Mouse (Mus musculus): ENCODE measurements at regions not wholly inside any gene's neighbourhood (a gene's known extent, or its start where the extent isn't known, plus 50 kb on each side); places are given as distances from the start of the nearest gene placed in this dataset.
A peak's percentile ranks its signal among the peaks of the same experiment; 100 is the strongest.

DNA sequence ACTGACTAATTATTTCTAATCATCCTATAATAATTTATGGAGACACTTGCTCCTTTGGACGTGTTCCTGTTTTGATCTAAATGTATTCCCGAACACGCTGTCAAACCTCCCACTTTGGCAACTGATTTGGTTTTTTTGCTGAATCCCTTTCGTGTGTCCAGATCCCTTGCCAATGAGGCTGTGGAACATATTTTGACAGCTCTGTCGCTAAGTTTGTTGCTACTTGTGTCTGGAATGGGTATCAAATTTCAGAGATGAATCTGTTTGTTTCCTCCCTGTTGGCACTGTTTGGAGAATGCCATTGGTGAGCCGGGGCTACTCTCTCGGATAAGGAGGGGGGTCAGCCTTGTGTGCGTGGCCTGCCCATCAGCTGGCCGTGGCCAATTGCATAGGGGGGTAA is 277.2 kb upstream of the Tshz3 start:
- no peak for DNase-seq (ENCODE audit: low spot score)

DNA sequence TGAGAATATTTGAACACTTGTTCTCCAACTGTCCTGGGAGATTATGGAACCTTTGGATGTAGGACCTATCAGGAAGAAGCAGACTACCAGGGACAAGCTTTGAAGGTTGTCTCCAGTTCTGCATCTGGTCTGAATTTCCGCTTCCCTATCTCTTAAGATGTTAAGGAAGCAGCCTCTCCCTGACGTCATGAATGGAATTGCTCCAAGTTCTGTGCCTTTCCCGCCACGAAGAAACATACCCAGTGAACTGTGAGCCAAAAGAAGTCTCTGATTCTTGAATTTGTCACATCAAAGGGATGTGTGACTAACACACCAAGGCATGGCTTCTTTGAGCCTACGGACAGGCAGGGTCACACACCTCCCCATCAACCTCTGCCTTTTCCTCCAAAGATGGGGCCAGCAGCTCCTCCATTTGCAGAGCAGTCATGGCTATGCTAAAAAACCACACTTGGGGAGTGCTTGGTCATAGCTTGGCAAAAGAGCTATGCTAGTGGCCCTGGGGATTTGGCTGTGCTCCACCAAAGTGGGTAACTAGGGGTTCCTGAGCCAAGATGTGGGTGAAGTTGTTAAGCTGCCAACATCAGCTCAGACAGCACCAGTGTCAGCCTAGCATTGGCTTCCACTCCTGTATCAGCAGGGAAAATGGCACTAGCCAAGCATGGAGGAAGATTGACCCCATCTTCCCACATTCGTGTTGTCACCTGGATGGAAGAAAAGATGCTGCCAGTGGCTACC is 248.6 kb upstream of the Tshz3 start:
- peak; percentile 23 for DNase-seq (ENCODE audit: low spot score)

DNA sequence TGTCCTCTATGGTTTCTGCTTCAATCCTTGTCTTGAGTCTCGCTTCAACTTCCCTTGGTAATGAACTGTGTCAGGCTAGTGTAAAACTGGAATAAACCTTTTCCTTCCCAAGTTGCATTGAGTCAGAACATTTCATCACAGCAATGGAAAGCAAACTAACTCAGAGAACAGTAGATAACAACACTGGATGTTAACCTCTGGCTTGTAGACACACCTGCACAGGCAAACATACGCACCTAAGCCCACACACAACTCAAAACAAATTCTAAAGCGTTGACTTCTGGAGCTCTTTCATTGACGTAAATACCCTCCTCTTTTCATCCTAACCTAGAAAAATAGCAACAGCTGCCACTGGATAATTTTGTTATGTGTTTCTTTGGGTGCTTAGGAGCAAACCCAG is 244.1 kb upstream of the Tshz3 start:
- no peak for DNase-seq (ENCODE audit: low spot score)

DNA sequence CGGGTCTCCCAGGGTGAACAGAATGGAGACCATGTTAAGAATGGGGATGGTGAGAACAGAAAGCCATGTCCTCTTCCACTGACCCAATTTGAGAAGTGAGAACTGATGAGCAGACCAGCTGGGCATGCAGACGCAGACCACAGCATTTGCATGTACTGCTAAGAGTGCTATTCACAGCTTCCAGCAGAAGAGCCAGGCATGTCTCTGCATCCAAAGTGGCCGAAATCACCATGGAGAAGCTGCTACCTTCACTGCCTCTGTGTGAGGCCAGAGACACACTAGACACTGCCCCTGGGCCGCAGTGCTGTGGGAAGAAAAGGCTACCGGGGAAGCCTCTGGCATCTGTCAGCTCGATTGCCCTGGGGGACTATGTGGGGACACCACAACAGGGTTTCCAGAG is 241.8 kb upstream of the Tshz3 start:
- no peak for DNase-seq (ENCODE audit: low spot score)

DNA sequence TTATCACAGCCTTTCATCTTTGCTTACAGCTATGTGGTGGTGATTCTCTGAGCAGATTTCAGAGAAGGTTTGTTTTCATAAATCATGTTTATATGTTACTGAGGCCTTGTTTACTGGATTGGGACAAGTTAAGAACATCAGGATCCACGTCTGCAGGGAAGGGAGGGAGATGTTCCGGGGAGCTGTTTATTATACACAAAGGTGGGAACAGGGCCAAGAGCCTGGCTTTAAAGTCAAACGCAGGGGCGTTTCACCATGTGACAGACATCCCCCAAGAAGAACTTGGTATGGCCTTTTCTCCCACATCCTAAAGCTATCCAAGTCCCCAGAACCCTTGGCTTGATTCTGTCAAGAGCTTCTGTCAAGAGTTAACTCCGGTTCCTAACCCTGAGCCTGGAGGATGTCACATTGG is 235.5 kb upstream of the Tshz3 start:
- DNase-seq (ENCODE audit: low spot score): no peak

DNA sequence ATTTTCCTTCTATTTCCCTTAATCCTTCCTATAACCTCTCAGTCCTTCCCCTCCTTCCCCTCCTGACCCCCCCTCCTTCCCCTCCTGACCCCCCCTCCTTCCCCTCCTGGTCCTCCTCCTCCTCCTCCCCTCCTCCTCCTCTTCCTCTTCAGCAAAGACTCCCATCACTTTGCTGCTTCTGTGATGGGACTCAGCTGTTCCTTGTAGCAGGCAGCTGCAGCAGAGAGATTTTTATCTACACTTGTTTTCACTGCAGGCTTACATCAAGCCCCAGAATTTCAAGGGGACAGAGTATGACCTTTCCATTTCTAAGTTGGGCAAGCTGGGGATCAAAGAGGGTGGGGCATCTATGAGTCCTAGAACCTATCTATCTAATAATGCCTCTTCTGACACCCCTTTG is 228.5 kb upstream of the Tshz3 start:
- no peak for DNase-seq (ENCODE audit: low spot score)

DNA sequence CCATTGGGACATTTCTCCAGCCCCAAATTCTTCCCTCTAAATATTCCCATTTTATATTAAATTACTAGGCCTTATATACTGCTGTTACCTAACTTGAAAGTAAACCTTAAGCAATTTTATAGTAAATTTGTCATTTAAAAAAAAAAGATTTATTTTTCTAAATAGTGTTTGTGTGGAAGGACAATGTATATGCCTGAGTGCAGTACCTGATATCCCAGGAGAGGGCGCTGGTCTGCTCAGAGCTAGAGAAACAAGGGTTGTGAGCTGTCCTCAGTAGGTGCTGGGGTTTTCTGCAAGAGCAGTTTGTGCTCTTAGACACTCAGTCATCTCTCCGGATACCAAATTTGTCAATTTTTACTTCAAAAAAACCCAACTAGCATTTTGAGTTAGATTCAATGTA is 224.4 kb upstream of the Tshz3 start:
- DNase-seq (ENCODE audit: low spot score): no peak

DNA sequence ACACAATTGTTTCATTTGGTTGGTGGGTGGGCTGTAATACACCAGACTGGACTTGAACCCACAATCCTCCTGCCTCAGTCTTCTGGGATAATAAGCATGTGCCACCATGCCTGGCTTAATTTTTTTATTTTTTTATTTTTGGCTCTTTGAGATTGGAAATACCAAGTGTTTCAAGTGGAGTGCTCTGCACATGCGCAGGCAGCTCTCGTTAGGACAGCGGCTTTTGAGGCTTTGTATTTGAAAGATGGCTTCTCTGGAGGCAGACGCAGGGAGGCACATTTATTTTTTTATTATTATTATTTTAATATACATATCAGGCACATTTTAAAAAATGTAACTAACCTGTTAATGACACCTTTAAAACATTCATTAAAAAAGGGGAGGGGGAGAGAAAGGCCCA is 221.5 kb upstream of the Tshz3 start:
- DNase-seq (ENCODE audit: low spot score): no peak

DNA sequence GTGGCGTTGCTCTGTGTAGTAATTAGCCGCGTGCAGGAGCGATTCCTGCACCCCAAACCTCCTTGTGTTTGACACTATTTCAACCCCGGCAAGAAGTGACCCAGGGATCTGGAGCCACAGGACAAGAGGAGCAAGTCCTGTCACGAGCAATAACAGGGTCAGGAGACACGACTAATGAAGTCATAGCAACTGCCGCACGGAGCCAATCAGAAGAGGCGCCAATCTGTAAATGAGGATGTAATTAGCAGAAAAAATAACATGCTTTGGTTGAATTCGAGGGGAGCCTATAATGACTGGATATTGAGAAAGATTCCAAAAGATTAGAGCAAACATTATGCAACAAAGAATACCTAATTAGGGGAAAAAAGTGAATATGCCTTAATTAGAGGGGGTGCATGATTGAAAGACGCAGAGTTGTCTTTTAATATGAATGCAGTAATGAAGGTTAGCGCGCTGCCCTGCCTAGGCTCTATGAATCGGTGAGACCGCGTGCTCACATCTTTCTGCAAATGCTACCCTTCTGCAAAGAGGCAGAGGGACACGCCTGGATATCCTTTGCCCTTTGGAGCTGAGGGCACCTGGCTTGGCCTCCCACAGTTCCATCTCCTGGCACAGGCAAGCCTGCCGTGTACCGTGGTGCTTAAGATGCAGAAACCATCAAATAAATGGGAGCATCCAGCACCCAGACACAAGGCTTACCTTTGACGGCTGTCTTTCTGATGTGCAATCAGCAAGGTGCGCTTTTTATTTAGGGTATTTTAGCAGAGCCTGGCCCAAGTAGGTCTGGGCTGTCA is 220.9 kb upstream of the Tshz3 start:
- no peak for DNase-seq (ENCODE audit: low spot score)

DNA sequence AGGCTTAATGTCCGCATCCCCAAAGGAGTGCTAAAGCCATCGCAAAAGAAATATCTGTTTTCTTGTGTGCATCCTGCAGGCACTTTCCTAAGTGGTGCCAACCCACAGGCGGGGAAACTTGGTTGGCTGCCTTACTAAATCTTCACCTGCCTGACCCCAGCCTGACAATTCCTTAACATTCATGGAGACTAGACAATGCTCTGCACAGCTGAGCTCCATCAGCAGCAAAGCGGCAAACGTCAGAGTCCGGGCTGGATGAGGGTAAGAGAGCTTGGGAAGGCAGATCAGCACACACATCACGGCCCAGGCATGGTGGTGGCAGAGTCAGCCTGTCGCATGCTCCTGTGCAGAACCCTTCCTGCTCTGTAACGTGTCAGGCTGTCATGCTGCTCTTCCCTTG is 209.8 kb upstream of the Tshz3 start:
- no peak for DNase-seq (ENCODE audit: low spot score)

DNA sequence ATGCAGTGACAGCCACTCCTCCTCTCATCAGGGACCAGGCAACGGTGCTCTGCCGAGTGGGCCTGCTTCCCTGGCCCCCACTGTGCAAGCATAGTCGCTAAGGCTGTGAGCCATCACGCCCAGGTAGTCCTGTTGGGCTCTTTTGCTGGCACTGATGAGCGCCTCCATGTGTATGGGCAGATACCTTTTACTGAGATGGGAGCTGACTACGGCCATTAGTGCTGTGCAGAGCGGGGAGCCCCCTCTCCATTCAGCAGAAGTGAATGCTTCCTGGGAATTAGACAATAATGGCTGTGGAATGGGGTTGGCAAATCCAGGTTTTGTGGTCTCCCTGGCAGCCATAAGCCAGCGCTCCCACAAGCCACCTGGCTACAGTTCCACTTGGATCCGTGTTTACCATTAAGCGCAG is 206.7 kb upstream of the Tshz3 start:
- DNase-seq (ENCODE audit: low spot score): no peak

DNA sequence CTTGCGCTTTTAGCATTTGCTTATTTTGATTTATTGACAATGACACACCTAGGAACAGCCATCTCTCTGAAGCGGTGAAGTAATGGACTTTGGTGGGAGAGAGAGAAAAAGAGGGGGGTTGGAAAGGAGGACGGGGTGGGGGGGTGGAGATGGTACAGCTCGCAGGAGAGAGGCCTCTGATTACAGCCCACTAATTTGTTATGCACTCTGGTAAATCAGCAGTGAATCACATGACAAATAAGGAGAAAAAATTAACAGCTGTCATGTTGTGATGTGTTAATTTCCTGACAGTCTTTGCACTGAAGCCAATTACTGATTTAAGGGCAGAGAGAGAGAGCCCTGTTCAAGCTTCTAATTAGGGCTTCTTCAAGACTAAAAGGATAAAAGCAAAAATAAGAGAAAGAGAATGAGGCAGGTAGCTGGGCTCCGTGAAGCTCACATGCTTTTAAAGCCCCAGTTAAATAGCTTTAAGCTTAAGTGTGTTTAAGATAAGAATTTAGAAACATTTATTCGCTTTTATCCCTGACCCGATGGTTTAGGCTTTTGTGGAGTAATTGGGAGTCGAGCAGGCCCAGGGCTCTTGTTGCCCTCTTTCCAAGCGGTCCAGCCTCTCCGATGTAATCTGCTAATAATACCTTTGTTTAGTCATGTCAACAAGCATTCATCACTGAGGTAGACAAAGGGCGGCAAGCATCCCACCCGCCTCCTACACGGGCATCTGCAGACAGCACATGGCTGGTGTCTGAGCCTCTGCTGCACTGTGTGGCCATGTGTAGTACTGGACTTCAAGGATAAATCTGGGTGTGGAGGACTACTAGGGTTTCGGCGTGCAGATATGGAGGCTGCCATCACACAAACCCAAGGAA is 193.7 kb upstream of the Tshz3 start:
- no peak for DNase-seq (ENCODE audit: low spot score)

DNA sequence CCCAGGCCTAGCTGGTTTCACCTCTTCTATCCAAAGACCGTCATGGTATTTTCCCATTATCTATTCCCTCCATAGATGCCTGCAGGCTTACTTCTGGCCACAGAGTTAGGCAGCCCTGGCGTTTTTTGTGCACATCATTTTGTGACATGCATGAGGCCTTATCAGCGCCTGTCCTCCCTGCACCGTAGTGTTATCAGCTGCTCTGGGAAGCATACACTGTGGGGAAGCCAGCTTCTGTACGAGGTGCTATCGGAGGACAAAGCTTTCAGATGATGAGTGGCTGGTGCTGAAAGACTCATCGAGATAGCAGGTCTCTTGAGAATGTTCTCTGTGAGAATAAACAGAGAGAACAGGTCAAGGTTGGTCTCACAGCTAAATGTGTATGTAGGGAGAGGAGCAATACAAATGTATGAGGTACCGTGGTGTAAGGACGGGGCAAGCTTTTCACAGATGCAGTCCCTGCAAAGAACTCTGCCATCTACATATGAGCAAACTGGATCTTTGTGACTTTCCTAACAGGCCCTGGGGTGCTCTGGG is 190.0 kb upstream of the Tshz3 start:
- DNase-seq (ENCODE audit: low spot score): no peak

DNA sequence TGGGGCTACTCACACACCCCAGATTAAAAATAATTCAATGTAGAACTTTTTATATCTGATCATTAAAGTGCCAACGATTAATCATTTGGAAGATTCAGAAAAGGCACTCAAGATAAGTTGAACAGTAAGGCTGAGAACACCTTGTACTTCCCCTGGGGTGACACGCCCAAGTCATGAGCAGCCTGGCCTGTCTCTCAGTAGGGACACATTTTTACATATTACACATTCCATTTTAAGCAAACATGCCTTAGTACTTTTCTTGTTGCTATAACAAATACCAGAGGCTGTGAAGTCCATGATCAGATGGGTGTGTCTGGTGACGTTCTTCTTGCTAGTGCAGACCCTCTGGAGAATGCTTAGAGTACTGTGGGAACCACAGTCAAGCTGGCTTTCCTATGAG is 184.2 kb upstream of the Tshz3 start:
- no peak for DNase-seq (ENCODE audit: low spot score)

DNA sequence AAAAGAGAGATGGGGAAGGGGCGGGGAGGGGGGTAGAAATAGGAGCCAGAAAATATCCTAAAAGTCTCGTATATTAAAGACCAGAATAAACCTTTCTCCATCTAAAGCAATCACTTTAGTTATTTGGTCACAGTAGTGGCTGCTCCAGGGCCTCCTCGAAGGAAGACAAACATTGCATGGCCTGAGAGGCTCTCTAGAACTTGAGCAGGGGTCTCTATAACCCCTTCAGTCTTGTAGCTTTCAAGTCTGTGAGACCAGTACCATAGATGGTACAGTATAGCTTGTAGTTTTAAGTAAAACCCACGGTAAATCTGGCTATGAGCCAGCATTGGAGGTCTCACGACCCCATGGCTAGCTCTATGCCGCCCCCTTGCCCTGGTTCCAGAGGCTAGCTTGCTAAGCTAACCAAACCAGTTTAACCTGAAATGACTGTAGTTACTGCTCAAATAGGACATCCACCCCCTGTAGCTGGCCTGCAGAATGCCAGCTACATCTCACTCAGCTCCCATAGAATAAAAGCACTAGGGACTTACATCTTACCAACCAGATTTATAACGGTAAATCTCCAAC is 181.7 kb upstream of the Tshz3 start:
- DNase-seq (ENCODE audit: low spot score): no peak

DNA sequence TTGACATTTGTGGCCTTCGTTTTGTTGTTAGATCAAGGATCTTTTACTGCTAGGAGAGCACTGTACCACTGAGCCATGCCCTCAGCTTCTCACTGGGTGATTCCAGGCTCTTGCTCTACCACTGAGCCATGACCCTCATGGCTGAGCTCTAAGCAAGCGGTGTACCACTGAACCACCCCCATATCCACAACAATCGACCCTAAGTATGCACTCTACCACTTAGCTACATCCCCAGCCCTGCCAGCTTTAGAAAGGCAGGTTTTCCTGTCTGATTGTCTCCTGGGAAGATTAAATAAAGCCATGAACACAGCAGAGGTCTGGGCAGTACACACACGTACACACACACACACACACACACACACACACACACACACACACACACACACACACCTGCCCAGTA is 178.9 kb upstream of the Tshz3 start:
- DNase-seq (ENCODE audit: low spot score): no peak

DNA sequence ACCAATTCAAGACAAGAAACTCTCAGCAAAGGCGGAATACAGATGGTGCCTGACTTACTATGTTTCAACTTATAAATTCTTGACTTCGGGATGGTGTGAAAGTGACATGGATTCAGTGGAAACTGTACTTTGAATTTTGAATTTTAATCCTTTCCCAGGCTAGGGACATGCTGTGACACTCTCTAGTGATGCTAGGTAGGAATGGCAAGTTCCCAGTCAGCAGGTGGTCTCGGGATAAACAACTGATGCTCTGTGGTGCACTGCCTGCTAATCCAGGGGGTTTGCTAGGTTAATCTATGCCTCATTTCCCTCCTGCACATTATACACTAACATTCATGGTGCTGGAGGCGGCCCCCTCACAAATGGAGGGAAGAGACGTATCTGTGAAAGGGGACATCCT is 175.0 kb upstream of the Tshz3 start:
- DNase-seq (ENCODE audit: low spot score): no peak

DNA sequence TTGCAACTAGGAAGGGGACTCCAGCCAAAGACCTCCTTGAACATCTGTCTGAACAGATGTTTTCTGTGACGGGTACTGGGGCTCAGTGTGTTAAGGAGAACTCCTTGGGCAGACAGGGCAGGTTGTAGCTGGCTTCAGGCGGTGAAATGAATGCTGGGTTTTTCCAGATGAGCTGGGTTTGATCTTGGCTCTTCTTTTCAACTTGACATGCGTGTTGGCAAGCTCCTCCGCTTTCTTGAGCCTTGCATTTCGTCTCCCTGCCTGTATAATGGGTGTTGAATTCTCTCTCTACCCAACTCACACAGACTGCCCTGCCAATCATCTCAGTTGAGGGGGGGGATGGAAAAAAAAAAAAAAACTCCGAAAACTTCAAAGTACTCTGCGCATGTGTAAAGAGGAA is 171.8 kb upstream of the Tshz3 start:
- no peak for DNase-seq (ENCODE audit: low spot score)

DNA sequence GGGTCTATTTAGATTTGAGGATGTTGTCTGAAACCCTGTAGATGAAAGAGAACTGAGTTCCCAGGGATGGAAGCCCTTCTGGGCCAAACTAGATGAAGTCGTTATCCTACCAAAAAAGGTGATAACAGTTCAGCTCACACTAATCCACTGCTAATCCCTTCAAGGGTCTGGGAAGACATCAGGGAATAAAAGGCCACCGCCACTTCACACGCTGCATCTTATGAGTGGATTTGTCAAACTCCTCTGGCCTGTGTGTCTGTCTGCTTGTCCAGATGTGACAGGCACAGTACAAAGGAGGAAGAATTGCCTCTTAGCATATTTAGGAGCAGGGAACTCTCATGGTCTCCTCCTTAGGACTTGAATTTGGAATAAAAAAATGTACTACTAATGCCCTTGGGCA is 171.2 kb upstream of the Tshz3 start:
- no peak for DNase-seq (ENCODE audit: low spot score)

DNA sequence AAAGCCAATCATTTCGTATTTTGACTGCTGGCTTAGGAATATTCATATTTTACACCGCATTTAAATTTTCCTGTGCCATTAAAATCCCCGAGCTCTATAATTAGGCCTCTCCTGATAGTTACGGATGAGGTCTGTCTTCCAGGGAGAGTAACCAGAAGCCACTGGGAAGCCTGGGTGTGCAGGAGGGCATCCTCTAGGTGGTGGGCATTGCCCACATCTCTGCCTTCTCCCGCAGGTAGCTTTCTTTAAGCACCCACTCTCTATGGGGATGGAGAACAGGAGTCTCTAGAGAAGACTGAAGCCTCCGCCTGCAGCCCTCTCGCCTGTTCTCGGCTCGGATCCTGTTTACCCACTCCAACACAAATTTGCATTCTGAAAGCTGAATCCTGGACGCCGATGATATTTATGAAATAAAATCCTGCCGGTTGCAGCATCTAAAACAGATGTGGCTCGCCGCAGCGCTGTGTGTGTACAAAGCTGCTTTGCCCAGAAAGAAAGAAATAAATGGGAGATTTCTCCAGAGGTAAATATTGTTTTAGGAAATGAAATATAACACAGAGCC is 168.3 kb upstream of the Tshz3 start:
- DNase-seq (ENCODE audit: low spot score): no peak

DNA sequence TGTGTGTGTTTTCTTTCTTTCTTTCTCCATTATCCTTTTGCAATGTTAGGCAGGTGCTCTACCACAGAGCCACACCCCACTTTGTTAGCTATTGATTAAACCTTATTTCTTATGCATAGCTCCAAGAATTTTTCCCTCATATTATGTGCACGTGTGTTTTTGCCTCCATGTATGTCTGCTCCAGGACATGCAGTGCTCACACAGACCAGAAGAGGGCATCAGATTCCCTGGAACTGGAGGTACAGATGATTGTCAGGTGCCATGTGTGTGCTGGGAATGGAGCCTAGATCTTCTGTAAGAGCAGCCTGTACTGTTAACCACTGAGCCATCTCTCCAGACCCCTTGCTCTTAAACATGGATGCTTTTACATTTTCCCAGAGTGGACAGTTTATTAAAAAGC is 166.4 kb upstream of the Tshz3 start:
- DNase-seq (ENCODE audit: low spot score): no peak

DNA sequence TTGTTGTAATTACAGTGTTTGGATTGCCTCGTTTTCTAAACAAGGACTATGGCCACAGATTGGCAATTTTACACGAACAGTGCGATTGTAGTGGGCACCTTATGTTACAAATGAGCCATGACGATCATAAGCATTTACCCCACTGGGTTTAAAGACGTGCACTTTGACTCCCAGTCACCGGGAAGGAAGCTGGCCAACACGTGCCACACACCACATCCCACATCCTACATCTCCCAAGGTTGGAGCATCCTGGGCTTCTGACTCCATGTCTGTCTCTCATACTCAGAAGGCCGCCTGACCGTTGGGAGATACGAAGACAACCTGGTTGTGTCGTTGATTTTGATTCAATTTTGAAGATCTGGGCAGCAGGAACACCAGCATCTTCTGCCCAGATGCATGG is 159.8 kb upstream of the Tshz3 start:
- DNase-seq (ENCODE audit: low spot score): no peak

Data from left cerebral cortex, adult 11 months (tissue).